Mouse (Mus musculus): Measurements from ENCODE around the gene Iqca.

The Iqca gene

GRCm38 (mm10) chr1:90153099-90153744 lies at the start of gene Iqca:
Gene Iqca, minus strand, starts transcription at chr1:90153401.
- DNase-seq (ENCODE audit: low spot score in 2 of 2) = peak; percentile 12 to 28

- DNase-seq (ENCODE audit: low spot score in 2 of 2) = no peak
These were observed 49.2 kb upstream of the Iqca start for GRCm38 (mm10) chr1:90202207-90202978.

- no peak for DNase-seq (ENCODE audit: low spot score in 2 of 2)
These were observed 48.5 kb upstream of the Iqca start for GRCm38 (mm10) chr1:90201655-90202054.

GRCm38 (mm10) chr1:90201246-90201645 lies 48.0 kb upstream of the Iqca start:
- DNase-seq (ENCODE audit: low spot score in 2 of 2) = no peak

GRCm38 (mm10) chr1:90189046-90189445 lies 35.8 kb upstream of the Iqca start:
- no peak for DNase-seq (ENCODE audit: low spot score in 2 of 2)

- no peak for DNase-seq (ENCODE audit: low spot score in 2 of 2)
These were observed 33.7 kb upstream of the Iqca start for GRCm38 (mm10) chr1:90186874-90187273.

GRCm38 (mm10) chr1:90186173-90186572 lies 33.0 kb upstream of the Iqca start:
- no peak for DNase-seq (ENCODE audit: low spot score in 2 of 2)

GRCm38 (mm10) chr1:90183602-90184001 lies 30.4 kb upstream of the Iqca start:
- DNase-seq (ENCODE audit: low spot score in 2 of 2) = no peak

- no peak for DNase-seq (ENCODE audit: low spot score in 2 of 2)
These were observed 29.3 kb upstream of the Iqca start for GRCm38 (mm10) chr1:90182521-90182920.

- DNase-seq (ENCODE audit: low spot score in 2 of 2) = peak in 1 of 2 experiments; percentile 20
These were observed 27.9 kb upstream of the Iqca start for GRCm38 (mm10) chr1:90180966-90181699.

- DNase-seq (ENCODE audit: low spot score in 2 of 2) = no peak
These were observed 27.3 kb upstream of the Iqca start for GRCm38 (mm10) chr1:90180479-90180878.

GRCm38 (mm10) chr1:90177978-90178377 lies 24.8 kb upstream of the Iqca start:
- DNase-seq (ENCODE audit: low spot score in 2 of 2) = no peak

GRCm38 (mm10) chr1:90177565-90177964 lies 24.4 kb upstream of the Iqca start:
- DNase-seq (ENCODE audit: low spot score in 2 of 2) = no peak

- DNase-seq (ENCODE audit: low spot score in 2 of 2) = no peak
These were observed 23.0 kb upstream of the Iqca start for GRCm38 (mm10) chr1:90176223-90176622.

- no peak for DNase-seq (ENCODE audit: low spot score in 2 of 2)
These were observed 21.1 kb upstream of the Iqca start for GRCm38 (mm10) chr1:90174338-90174737.

GRCm38 (mm10) chr1:90164319-90164718 lies 11.1 kb upstream of the Iqca start:
- no peak for DNase-seq (ENCODE audit: low spot score in 2 of 2)

- no peak for DNase-seq (ENCODE audit: low spot score in 2 of 2)
These were observed 10.0 kb upstream of the Iqca start for GRCm38 (mm10) chr1:90163161-90163560.

GRCm38 (mm10) chr1:90162379-90162857 lies 9.2 kb upstream of the Iqca start:
- no peak for DNase-seq (ENCODE audit: low spot score in 2 of 2)

- DNase-seq (ENCODE audit: low spot score in 2 of 2) = no peak
These were observed 8.4 kb upstream of the Iqca start for GRCm38 (mm10) chr1:90161623-90162022.

- DNase-seq (ENCODE audit: low spot score in 2 of 2) = no peak
These were observed 6.7 kb upstream of the Iqca start for GRCm38 (mm10) chr1:90159927-90160326.

- DNase-seq (ENCODE audit: low spot score in 2 of 2) = no peak
These were observed 3.4 kb upstream of the Iqca start for GRCm38 (mm10) chr1:90156589-90156988.

GRCm38 (mm10) chr1:90153787-90154186 lies 586 bp upstream of the Iqca start:
- no peak for DNase-seq (ENCODE audit: low spot score in 2 of 2)

All from spleen, postnatal 14 days (tissue).